Mouse (Mus musculus) forebrain, embryonic 13.5 days (tissue): ENCODE measurements around the gene Zg16. TPM values are rescaled to one million over a fixed set of nuclear protein-coding genes. Genes with fewer than 3 reads are reported as not detected.

Experiments
- ATAC-seq: fragments of 200-750 bp; cut with Nextera tagmentation; 2 replicates; pipeline ENCODE4 v1.8.0; 2017
- H3K27ac ChIP-seq: fragments of 300-500 bp; sonication (generic); 2 replicates; pipeline ENCODE4 v1.5.1; 2015; ENCODE audit warnings: inconsistent platforms, mild to moderate bottlenecking, moderate library complexity
- H3K27me3 ChIP-seq: fragments of 300-500 bp; sonication (generic); 2 replicates; pipeline ENCODE4 v1.6.1; 2015; ENCODE audit warnings: mild to moderate bottlenecking, inconsistent platforms
- H3K36me3 ChIP-seq: fragments of 300-500 bp; sonication (generic); 2 replicates; pipeline ENCODE4 v1.6.1; 2015; ENCODE audit warnings: mild to moderate bottlenecking, inconsistent platforms; ENCODE audit not compliant: poor library complexity, severe bottlenecking
- H3K4me1 ChIP-seq: fragments of 300-500 bp; sonication (generic); 2 replicates; pipeline ENCODE4 v1.6.1; 2015; ENCODE audit warnings: inconsistent platforms
- H3K4me2 ChIP-seq: fragments of 300-500 bp; sonication (generic); 2 replicates; pipeline ENCODE4 v1.6.1; 2015; ENCODE audit warnings: inconsistent platforms, mild to moderate bottlenecking, moderate library complexity
- H3K4me3 ChIP-seq: fragments of 300-500 bp; sonication (generic); 2 replicates; pipeline ENCODE4 v1.5.1; 2015; ENCODE audit warnings: mild to moderate bottlenecking, inconsistent platforms
- H3K9ac ChIP-seq: fragments of 300-500 bp; sonication (generic); 2 replicates; pipeline ENCODE4 v1.6.1; 2015; ENCODE audit warnings: mild to moderate bottlenecking, inconsistent platforms
- H3K9me3 ChIP-seq: fragments of 300-500 bp; sonication (generic); replicated peaks from 2 replicates; pipeline ENCODE4 v1.6.1; 2016; ENCODE audit warnings: inconsistent platforms
- WGBS: fragments of 180-500 bp; shearing (Covaris S2); methylation state at CpG from one replicate; pipeline ENCODE4 v1.1.7; 2015; 5-methylcytosine and 5-hydroxymethylcytosine counted together
- polyA plus RNA-seq: library from polyadenylated mRNA; unstranded; fragments of >200 nt; fragmentation: Nextera tagmentation; extraction: Ambion mirVana; gene quantifications from 2 replicates; pipeline ENCODE4 v1.2.1, GENCODE M21; 2015

Gene Zg16
- polyA plus RNA-seq, 1 experiment from 2014 or later, result not detected

DNA sequence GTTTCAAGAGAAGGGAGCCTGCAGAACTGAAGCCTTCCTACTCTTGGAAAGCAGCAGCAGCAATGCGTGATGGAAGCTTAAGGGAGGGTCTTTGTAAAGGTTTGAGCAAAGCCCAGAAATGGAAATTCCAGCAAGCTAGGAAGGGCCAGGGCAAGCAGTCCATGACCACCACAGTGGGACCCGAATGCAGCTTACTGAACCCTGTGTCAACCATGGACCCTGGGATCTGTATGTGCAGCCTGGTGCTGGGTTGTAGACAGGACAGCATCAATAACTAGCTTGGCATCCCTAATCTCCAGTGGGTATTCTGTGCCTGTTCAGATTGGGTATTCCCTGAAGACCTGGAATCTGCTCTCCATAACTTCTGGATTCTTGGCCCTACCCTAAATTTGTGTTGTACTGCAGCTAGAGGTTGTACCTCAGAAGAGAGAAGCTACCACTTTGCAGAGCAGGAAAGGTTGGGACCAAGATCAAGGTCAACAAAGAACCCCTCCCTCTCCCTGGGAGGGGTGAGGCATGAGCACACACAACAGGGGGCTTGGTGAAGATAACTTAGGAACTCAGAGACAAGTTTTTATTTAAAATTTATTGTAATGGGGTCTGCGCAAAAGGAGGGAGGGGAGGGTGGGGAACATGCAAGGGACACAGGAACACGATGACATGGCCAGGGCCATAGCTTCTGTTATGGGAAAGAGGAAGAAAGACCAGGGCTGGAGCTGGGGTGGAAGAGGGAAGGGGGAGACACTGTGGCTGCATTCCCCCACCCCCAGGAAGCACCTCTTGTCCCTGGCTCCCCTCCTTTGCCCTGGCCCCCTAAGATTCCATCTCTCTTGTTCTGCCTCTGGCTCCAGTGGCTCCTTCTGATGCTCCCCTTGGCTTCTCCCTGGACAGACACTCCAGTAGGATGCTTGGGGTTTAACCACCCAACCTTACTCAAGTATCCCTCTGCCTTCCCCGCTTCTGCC lies 65.3 kb downstream of the Zg16 start:
- H3K27me3 ChIP-seq, result no peaks in the 10 kb centered on the region
- 40% methylated on average over 5 of the region's 5 CpGs for WGBS
- H3K36me3 ChIP-seq, result peaks cover 33% of the 10 kb centered on the region
- H3K4me2 ChIP-seq, result peak overlapping the region; percentile 99
- no peak for ATAC-seq
- peak overlapping the region; percentile 94 for H3K4me3 ChIP-seq
- H3K27ac ChIP-seq, result peak overlapping the region; percentile 92
- H3K9me3 ChIP-seq, result no peaks in the 10 kb centered on the region
- H3K4me1 ChIP-seq, result peaks cover 79% of the 10 kb centered on the region
- peak overlapping the region; percentile 100 for H3K9ac ChIP-seq

DNA sequence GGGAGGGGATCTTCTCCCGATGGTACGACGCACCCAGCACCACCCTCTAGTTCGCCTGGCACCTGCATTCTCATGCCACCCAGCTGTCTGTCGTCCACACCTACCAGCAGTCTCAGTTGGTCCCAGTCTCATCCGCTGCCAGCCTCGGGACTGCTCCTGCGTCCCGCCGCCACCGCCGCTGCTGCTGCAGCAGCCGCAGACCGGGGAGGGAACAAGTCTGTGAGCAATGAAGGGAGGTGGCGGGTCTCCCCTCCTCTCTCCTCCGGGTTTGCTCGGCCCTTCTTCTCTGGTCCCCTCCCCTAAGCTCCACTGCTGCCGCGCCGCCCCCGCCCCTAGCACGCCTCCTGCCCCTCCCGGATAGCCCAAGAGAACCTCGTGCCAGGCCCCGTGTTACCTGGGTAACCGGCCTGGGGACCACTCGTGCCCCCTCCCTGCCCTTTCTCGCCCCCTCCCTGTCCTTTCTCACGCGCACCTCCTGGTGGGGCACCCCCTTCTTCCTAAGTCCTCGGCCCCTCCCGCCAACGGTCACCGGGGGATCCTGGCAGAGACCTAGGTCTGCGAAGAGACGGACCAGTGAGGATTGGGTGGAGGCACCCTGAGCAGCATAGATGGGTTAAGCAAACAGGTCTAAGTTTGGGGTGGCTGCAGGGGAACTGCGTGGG lies 66.1 kb downstream of the Zg16 start, which contains the start of the genes Gm42742 and Prrt2:
Gm42742 (minus strand) TSS at position 197 of the 662 bp plus-strand sequence.
Prrt2 (minus strand) TSS at position 311 of the 662 bp plus-strand sequence.
- peak within 1 kb of the TSS; percentile 92 for H3K27ac ChIP-seq
- H3K4me1 ChIP-seq, result peaks cover 82% of the 10 kb centered on the region
- H3K36me3 ChIP-seq, result peaks cover 33% of the 10 kb centered on the region
- no peaks in the 10 kb centered on the region for H3K27me3 ChIP-seq
- peak within 1 kb of the TSS; percentile 100 for H3K9ac ChIP-seq
- peak; percentile 16 for ATAC-seq
- H3K4me3 ChIP-seq, result peak within 1 kb of the TSS; percentile 55
- H3K4me2 ChIP-seq, result peak within 1 kb of the TSS; percentile 99
- WGBS, result 2% methylated on average over 30 of the region's 37 CpGs
- no peaks in the 10 kb centered on the region for H3K9me3 ChIP-seq

DNA sequence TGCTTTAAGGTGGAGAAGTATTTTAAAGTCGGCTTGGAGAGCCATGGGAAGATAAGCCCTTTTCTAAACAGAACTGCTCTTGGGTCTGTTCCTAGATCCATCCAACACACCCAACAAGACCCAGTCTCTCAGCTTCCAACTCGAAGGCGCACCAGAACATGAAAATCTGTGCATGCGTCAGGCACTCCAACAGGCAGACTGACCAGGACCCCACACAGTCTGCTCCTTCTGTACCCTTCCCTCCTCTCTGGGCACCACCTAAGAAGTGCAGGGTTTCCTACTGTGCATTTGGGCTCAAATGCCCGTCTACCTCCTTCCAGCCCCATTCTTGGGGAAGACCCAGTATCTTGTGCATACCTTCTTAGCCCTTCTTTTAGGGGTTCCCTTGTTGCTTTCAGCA lies 66.6 kb downstream of the Zg16 start:
- Histone ChIP-seq H3K9me3 (no peaks in the 10 kb centered on the region), H3K27me3 (no peaks in the 10 kb centered on the region), H3K9ac (peak overlapping the region; percentile 100), H3K36me3 (peaks cover 35% of the 10 kb centered on the region), H3K4me2 (peak overlapping the region; percentile 99), H3K27ac (peak overlapping the region; percentile 92), H3K4me1 (peaks cover 88% of the 10 kb centered on the region), H3K4me3 (peak overlapping the region; percentile 55)
- ATAC-seq, result no peak
- WGBS, result 29% methylated on average over 5 of the region's 5 CpGs

DNA sequence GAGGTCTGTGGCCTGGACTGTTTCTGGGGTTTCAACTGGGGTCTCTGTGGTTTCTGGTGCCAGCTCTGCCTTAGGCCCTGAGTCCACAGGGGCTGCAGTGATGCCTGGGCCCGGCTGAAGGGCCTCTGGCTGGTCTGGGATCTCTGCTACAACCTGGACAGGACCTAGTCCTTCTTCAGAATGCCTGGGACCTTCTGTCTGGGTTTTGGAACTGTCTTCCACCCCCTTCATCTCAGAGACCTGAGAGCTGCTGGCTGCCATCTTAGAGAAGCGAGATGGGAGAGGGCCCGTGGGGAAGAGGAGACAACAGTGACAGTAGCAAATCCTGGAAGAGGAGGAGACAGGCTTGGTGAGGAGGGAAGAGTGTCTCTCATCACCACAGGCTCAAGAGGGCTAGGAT lies 67.1 kb downstream of the Zg16 start:
- WGBS, result 58% methylated on average over 3 of the region's 3 CpGs
- 0 out of 2 replicates have a peak overlapping the region, but pooled peaks have one; percentile 92 for H3K27ac ChIP-seq
- no peaks in the 10 kb centered on the region for H3K27me3 ChIP-seq
- H3K9ac ChIP-seq, result peak overlapping the region; percentile 100
- H3K4me3 ChIP-seq, result peak overlapping the region; percentile 55
- H3K9me3 ChIP-seq, result no peaks in the 10 kb centered on the region
- peaks cover 40% of the 10 kb centered on the region for H3K36me3 ChIP-seq
- no peak for ATAC-seq
- peaks cover 91% of the 10 kb centered on the region for H3K4me1 ChIP-seq
- H3K4me2 ChIP-seq, result peak overlapping the region; percentile 99

DNA sequence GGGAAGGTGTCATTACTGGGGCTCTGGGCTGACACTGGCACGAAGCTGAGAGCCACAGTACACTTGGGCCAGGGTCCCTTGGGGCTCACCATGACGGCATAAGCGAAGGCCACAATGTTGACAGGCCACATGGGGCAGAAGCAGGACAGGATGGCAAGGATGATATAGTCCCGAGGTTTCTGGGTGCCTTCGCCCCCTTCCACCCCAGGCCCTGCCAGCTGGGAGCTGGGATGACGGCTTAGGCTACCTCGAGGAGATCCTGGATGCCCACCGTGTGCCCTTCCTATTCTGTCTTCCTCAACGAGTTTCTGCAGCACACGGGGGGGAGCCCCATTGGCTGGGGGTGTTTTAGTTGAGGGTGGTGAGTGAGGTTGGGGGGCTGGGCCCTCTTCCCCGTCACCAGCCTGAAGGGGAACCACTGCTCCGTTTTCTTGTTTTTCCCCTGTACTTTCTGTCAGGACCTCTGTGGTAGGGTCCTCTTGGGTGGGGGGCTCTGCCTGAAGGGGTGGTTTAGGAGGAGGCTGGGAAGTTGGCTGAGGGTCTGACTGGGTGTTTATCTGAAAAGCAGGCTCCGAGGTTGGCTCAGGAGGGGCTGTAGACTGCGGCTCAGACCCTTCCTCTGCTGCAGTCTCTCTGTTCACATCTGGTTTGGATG lies 67.7 kb downstream of the Zg16 start:
- H3K4me3 ChIP-seq, result peak overlapping the region; percentile 55
- WGBS, result 82% methylated on average over 14 of the region's 14 CpGs

DNA sequence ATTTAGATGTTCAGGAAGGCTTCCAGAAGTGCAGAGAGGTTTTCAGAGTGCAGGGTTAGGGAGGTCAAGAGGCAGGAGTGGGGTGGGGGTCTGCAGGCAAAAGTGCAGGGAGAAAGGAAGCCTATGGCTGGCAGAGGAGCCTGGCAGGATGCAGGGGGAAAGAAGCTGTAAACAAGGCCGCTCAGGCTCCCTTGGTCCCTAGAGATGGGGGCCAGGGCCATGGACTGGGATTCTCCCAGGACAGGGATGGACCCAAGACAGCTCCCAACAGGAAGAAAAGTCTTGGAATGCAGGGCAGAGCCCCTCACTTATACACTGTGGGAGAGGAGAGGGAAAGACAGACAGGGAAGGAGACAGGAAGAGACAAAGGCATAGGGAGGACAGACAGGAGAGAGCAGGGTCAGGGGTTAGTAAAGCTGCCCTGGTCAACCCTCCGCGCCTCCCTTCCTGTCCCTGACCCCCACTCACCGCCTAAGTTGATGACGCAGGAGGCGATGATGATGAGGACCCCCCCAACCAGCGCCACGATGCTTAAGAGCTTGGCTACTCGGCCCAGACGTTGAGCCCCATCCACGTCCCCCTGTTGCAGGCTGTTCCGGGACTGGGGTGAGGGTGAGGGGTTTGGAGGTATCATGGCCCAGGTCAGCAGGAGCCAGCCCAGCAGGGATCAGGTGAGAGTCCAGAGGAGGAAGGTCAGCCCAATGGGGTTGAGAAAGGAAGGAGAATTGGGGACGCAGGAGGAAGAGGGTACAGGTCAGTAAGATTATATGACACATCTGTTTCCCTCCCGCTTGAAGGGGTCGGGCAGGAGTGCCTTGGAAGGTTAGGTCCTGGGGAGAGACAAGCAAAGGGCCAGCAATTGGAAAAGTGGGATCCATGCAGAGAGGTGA lies 68.5 kb downstream of the Zg16 start:
- Histone ChIP-seq H3K36me3 (peaks cover 42% of the 10 kb centered on the region), H3K4me2 (peak overlapping the region; percentile 99), H3K27me3 (no peaks in the 10 kb centered on the region), H3K9ac (peak overlapping the region; percentile 100), H3K4me1 (peaks cover 89% of the 10 kb centered on the region), H3K4me3 (0 out of 2 replicates have a peak overlapping the region, but pooled peaks have one; percentile 8), H3K27ac (peak overlapping the region; percentile 95), H3K9me3 (no peaks in the 10 kb centered on the region)
- WGBS, result 88% methylated on average over 15 of the region's 15 CpGs
- no peak for ATAC-seq

More for the DNA sequence above, 67.7 kb downstream of the Zg16 start:
- Histone ChIP-seq H3K4me2 (peak overlapping the region; percentile 99), H3K9me3 (no peaks in the 10 kb centered on the region), H3K4me1 (peaks cover 91% of the 10 kb centered on the region), H3K27ac (no peak overlapping the region), H3K9ac (peak overlapping the region; percentile 100), H3K27me3 (no peaks in the 10 kb centered on the region), H3K36me3 (peaks cover 42% of the 10 kb centered on the region)
- ATAC-seq, result no peak

DNA sequence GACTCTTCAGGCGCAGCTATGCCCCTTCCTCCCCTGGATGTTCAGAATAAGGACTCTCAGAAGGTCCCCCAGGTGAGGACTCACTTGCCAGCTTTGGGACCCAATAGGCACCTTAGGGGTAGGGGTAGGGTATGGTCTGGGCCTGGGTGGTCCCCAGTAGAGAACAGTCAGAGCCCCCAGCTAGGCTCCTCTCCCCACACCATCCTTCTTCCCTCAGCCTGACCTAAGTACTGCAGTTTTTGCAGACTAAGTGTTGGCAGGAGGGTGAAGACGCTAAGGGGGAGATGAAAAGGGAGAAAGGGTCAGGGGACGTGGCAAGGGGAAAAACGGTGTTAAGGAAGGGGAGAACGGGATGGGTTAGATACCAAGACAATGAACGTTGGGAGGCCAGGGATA lies 69.2 kb downstream of the Zg16 start:
- peak overlapping the region; percentile 54 for H3K9ac ChIP-seq
- peak overlapping the region; percentile 8; the same call in 1 of the 2 replicates for H3K4me3 ChIP-seq
- 58% methylated on average over 6 of the region's 6 CpGs for WGBS
- H3K4me1 ChIP-seq, result peaks cover 82% of the 10 kb centered on the region
- no peak for ATAC-seq
- no peaks in the 10 kb centered on the region for H3K9me3 ChIP-seq
- peak overlapping the region; percentile 95 for H3K27ac ChIP-seq
- H3K36me3 ChIP-seq, result peaks cover 42% of the 10 kb centered on the region
- no peaks in the 10 kb centered on the region for H3K27me3 ChIP-seq
- H3K4me2 ChIP-seq, result peak overlapping the region; percentile 99

DNA sequence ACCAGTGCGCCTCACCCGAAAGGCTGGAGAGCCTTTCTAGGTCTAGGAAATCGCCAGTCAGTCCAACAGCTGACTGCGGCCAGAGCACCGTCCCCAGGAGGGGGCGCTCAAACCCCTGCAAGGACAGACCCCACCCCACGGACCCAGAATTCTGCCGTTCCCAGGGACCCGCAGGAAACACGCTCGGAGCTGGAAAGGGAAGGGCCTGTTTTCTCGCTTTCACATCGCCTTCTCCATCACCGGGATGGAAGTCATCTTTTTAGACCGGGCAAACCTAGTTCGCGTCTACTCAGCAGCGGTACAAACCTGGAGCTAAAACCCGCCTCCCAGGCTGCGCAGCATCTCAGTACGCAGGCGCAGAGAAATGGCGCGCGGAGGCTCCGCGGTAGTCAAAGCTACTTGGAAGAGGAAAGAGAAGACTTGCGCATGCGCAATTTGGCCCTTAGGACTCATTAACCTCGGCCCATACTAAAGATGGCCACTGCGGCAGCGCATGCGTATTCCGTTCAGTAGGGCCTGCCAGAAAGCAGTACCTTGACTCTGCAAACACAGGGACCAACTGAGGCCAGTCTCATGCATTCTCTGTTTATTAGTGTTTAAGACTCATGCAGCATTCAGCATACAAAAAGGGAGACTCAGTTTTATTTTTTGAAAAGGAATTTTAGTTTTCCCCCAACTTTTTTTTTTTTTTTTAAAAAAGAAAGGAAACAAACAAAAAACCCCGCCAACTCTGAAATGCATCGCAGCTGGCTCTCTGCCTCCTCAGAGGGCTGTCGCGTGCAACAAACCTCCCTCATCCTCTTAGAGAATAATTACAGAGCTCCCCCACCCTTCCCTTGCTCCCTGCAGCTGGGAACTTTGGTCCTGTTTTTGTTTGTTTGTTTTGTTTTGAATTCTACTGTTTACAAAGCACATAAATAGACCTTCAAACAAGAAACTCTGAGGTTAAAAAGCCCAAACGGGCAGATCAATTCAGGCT lies 69.9 kb downstream of the Zg16 start, which contains the start of gene Pagr1a:
Pagr1a (minus strand) TSS at position 382 of the 979 bp plus-strand sequence.
- peaks cover 42% of the 10 kb centered on the region for H3K36me3 ChIP-seq
- H3K4me1 ChIP-seq, result peaks cover 75% of the 10 kb centered on the region
- ATAC-seq, result peak; percentile 84
- peak within 1 kb of the TSS; percentile 95 for H3K27ac ChIP-seq
- WGBS, result 3% methylated on average over 39 of the region's 39 CpGs
- H3K9ac ChIP-seq, result peak within 1 kb of the TSS; percentile 86
- H3K4me2 ChIP-seq, result peak within 1 kb of the TSS; percentile 99
- no peaks in the 10 kb centered on the region for H3K27me3 ChIP-seq
- H3K9me3 ChIP-seq, result no peaks in the 10 kb centered on the region
- H3K4me3 ChIP-seq, result peak within 1 kb of the TSS; percentile 62

DNA sequence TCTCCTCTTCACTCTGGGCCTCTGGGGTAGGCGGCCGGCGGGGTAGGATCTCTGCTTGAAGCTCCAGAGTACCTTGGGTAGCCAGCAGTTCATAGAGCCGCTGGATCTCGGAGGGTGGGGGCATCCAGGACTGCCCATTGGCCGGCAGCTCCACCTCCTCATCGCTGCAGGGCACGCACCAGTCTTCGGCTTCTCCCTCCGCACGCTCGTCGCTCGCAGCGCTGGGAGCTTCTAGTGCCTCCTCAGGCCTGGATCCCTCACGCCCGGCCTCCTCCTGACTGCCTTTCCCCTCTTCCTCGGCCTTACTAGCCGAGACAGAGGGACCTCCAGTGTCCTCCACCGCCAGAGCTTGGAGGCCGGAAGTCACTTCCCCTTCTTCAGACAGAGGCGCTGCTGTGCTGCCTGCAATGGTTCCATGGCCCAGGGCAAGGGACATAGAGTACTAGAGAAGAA lies 70.6 kb downstream of the Zg16 start:
- WGBS, result under 1% methylated on average over 22 of the region's 22 CpGs
- ATAC-seq, result peak; percentile 42

DNA sequence TGATC lies 70.8 kb downstream of the Zg16 start, which contains the start of gene Pagr1b:
Pagr1b (minus strand) TSS at position 4 of the 5 bp plus-strand sequence.
- Histone ChIP-seq H3K36me3 (peaks cover 36% of the 10 kb centered on the region), H3K9me3 (no peaks in the 10 kb centered on the region), H3K27ac (peak within 1 kb of the TSS; percentile 95), H3K4me2 (peak within 1 kb of the TSS; percentile 99), H3K9ac (peak within 1 kb of the TSS; percentile 86), H3K4me1 (peaks cover 65% of the 10 kb centered on the region), H3K27me3 (no peaks in the 10 kb centered on the region), H3K4me3 (peak within 1 kb of the TSS; percentile 62)
- ATAC-seq, result no peak

More for the DNA sequence above, 70.6 kb downstream of the Zg16 start:
- Histone ChIP-seq H3K27ac (peak overlapping the region; percentile 95), H3K9ac (peak overlapping the region; percentile 86), H3K4me2 (peak overlapping the region; percentile 99), H3K27me3 (no peaks in the 10 kb centered on the region), H3K4me1 (peaks cover 68% of the 10 kb centered on the region), H3K9me3 (no peaks in the 10 kb centered on the region), H3K36me3 (peaks cover 36% of the 10 kb centered on the region), H3K4me3 (peak overlapping the region; percentile 62)
